Mouse (Mus musculus) thymus, postnatal 25 days (tissue): Measurements from ENCODE around the gene Spsb4.

Experiments
- DNase-seq: peaks from one replicate; pipeline ENCODE4 v3.0.0; 2022

Spsb4 gene

DNA sequence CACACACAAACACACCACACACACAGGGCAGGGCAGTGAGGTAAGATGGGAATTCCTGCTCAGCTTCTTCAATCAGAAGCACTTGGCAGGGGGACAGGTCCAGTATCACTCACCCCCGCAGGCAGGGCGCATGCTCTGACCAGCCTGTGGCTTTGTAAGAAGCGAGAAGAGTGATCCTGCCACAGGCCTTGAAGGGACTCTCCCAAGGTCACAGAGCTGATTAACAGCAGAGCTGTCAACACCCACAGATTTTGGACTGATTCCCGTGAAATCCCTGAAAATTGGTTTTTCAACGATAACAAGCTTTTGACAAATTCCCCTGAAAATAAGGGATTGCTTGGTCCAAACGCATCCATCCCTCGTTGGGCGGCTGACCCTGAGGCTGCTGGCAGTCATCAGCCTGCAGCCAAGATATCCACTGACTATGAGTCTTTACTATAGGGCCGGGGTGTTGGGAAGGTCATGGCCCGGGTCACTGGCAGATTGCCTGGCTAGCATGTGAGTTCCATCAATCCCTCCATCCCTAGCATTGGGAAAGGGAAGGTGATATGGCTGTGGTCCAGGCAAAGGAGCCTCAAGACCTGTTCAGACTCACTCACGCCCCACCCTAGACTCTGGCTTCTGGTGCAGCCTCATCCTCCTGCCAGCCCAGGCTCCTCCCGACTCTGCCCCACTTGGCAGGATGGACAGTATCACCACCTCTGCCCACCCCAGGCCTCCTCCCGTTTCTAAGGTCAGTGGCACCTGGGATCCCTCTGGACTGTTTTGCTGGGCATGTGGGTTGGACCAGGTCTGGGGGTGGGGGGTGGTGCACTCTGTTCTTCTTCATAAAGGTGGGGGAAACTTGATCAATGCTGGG is 41.1 kb downstream of the Spsb4 start:
- DNase-seq = no peak

- no peak for DNase-seq
Measured at GRCm38 (mm10) chr9:96973091-96973490, 45.6 kb downstream of the Spsb4 start.

DNA sequence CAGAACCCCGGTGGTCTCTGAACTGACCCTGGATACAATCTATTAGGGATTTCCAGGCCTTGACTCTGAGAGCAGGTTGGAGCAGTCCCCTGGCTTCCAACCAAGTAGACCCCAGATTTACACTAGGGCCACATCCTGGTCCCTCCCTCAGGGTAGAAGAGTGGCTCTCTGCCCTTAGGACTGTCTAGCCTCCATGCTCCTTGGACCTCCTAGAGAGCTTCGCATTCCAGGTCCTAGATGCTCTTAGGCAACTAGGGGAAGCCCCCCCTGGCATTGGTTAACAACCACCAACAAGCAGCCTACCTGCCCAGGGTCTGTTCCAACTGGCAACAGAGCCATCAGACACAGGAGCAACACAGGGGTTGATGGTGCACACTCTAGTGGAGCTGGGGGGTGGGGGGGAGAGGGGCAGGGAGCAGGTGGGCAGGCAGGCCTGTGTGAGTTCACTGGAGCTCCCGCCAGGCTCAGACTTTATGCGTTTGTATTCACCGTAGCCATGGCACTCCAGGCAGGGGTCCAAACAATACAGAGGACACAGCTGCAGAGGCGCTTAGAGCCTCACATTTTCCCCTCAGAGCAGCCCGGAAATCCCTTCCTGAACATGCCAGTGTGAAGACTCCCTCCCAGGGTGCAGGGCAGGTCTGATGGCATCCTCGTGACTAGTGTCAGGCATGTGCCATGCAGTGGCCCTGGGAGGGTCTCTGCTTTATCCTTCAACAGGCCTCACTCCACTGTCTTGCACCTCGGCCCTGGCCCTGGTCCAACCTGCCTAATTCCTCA is 46.8 kb downstream of the Spsb4 start:
- DNase-seq = no peak

- DNase-seq = no peak
Measured at GRCm38 (mm10) chr9:96967516-96967915, 51.1 kb downstream of the Spsb4 start.

DNA sequence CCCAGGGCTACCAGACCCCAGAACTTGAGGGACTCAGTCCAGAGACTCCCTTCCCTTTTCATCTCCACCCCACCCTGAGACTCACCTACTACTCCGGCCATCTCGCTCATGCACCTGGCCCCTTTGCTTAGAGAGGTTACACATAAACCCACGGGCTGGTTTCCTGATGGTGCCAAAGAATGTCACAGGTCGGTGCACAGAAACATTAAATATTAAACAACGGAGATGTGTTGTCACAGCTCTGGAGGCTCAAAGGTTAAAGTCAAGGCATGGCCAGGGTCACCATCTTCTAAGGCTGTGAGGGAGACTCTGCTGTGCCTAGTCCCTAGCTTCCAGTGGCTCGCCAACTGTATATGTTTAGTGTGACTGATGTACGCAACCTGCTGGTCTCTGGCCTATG is 52.2 kb downstream of the Spsb4 start:
- no peak for DNase-seq

- DNase-seq = no peak
Measured at GRCm38 (mm10) chr9:96963443-96964215, 55.0 kb downstream of the Spsb4 start.

DNA sequence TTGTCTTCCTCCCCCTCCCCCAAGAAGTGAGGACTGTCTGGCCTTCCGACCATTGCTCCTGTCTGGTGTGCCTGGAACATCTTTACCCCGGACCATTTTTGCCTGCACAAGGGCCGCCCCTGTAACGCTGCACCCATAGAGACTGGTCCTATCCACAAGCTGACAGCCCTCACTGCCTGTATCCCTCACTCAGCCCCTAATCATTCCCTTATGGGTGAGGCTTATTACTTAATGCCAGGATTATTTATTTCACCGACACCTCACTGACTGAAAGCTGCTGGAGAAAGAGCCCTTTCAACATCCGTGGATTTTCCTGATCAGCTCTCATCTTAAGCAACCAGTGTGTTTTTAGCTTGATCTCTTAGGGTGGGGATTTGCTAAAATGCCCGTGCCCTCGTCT is 55.9 kb downstream of the Spsb4 start:
- no peak for DNase-seq

DNA sequence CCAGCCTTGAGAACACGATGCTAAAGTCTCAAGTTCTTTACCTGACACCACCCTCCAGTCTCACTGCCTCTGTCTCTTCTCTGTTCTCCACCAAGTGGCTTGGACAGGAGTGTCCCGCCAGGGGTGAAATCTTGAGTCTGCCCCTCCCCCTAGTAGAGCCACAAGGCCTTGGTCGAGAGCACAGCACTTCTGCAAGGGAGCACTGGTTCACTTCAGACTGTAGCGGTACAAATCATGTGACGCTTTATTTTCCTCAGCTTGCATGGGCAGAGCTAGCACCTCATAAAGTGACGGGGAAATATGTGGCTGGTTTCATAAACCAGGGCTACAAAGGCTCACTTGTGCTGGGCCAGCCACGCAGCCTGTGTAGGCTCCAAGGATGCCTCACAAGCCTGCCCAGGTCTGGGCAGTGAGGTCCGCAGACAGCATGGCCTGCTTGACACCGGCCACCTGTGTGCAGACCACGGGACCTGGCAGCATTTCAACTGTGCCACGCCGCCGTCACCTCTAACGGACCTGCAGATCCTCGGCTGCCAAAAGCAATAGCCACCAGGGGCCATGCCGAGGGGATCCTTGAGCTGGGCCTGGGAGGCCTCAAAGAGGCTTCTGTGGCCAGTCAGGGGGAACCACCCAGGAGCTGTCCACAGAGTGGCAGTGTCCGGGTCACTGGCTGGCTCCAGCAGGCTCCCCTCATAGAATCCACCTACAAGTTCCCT is 56.5 kb downstream of the Spsb4 start:
- no peak for DNase-seq

GRCm38 (mm10) chr9:96961006-96961405 is 57.6 kb downstream of the Spsb4 start:
- DNase-seq = peak; percentile 70

DNA sequence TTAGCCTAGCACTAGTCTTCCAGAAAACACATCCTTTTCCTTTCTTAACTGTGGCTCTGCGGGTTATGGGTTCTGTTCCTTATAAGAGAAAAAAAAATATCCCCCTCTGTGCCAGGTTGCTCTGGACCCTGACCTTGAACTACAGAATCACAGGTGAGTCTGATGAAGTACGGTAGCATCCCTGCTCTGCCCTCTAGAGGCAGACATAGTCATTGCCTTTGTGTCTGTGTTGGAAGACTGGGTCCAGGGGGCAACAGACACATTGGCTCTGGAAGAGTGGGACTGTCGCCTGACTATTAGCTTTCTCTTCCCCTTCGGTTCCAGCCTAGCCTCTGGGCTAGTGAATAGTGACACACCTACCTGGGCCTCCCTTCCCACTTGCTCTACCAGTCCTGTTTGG is 58.4 kb downstream of the Spsb4 start:
- peak; percentile 67 for DNase-seq

GRCm38 (mm10) chr9:96959469-96959868 is 59.2 kb downstream of the Spsb4 start:
- no peak for DNase-seq

DNA sequence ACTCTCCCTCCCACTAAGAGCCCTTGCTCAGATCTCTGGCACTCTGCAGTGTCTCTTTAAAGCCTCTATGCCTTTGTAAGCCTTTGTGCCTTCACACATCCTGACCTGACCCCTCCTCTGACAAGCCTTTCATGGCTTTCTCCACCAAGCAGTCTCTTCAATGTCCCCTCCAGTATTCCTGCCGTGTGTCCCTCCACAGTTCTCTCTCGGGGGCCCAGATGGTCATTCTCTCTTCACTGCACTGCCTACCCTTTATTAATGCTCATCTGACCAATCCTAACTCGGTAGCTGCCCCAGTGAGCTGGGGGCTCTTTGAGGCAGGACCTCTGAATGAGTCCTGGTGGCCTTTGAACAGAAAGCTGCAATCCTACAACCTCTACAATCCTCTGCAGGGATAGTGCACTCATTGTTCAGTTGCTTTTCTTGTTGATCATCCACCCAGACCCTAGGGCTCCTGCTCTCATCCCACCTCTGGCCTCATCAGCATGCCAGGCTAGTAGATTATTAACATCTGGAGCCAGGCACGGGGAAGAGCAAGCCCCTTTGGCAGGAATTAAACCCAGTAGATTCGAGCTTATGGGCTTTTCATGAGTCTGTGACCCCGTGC is 60.5 kb downstream of the Spsb4 start:
- DNase-seq = no peak

- peak; percentile 25 for DNase-seq
Measured at GRCm38 (mm10) chr9:96957298-96957865, 61.3 kb downstream of the Spsb4 start.

DNA sequence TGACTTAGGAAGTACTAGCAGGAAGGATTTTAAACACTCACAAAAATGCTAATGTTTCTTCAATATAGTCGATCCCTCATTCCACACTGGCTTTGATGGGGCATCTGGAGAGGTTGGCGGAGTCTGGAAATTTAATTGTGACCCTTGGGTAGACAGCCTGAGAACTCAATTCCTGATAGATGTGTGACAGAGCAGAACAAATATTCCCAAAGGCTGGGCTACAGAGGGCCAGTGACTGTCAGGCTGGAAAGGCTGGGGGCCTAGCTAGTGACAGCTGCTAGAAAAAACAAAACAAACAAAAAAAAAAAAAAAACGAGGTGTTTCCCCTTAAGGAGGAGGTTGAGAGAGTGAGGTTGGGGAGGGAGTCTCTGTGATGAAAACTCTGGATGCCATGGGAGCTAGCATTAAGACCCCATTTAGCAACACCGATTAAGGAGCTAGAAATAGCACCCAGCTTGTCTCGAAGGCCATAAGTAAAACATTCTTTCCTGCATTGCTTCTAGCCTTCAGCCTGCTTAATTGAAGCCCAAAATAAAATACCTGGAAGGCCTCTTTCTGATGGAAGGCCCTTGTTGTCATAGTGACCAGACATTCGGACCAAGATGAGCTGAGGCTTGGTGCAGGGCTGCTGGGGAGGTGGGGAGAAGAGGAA is 61.9 kb downstream of the Spsb4 start:
- DNase-seq = no peak

- no peak for DNase-seq
Measured at GRCm38 (mm10) chr9:96954063-96954809, 64.4 kb downstream of the Spsb4 start.

GRCm38 (mm10) chr9:96953443-96953842 is 65.2 kb downstream of the Spsb4 start:
- peak; percentile 67 for DNase-seq

- DNase-seq = no peak
Measured at GRCm38 (mm10) chr9:96952310-96952975, 66.2 kb downstream of the Spsb4 start.

DNA sequence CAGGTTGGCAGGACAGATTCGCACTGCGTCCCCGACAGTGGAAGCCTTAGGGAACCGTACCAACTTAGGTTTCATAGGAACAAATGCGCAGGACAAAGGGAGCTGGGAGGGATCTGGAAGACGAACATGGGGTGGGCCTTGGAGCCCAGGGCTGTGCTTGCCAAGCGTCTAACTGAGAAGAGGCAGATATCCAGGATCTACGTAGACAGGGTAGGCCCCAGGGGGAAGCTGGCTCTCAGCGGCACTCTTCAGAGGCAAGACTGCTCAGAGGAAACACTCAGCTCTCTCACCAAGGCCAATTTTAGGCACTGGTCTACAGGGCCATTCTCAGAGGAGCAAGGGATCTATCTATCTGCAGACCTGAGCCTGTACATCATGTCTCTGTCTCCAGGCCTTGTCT is 69.1 kb downstream of the Spsb4 start:
- no peak for DNase-seq

- peak; percentile 68 for DNase-seq
Measured at GRCm38 (mm10) chr9:96948546-96948945, 70.1 kb downstream of the Spsb4 start.

GRCm38 (mm10) chr9:96947171-96947570 is 71.5 kb downstream of the Spsb4 start:
- DNase-seq = no peak
